Mouse (Mus musculus) small intestine, adult 2 months (tissue): ENCODE data around the gene Decr2.

Experiments used
- CTCF ChIP-seq: fragments of 200-500 bp; IDR thresholded peaks from 2 replicates; pipeline ENCODE4 v1.5.1; 2012; ENCODE audit warnings: low read depth, mild to moderate bottlenecking, control low read depth, inconsistent platforms, low read length, moderate library complexity, mixed read lengths; ENCODE audit not compliant: insufficient replicate concordance, insufficient read length; ENCODE audit errors: extremely low read depth
- POLR2A ChIP-seq: fragments of 200-500 bp; IDR thresholded peaks from 2 replicates; pipeline ENCODE4 v1.6.1; 2012; ENCODE audit warnings: low read depth, mild to moderate bottlenecking, control low read depth, inconsistent platforms, low read length, moderate library complexity

- TF ChIP-seq CTCF (no peak), POLR2A (no peak)
These were observed 47.6 kb upstream of the Decr2 start for GRCm38 (mm10) chr17:26137751-26138130.
